Mouse (Mus musculus) gastrocnemius, postnatal 25 days (tissue): Measurements from ENCODE around the gene Olfr1248. TPM values are rescaled to one million over a fixed set of nuclear protein-coding genes. Genes with fewer than 3 reads are reported as not detected.
"Not testable (repeated sequence)": the region's sequence is repeated elsewhere in the genome, so short reads cannot be mapped to it uniquely, and the experiment has no call there.

Experiments
- DNase-seq: peaks from one replicate; pipeline ENCODE4 v3.0.0; 2022
- long read RNA-seq, 2 experiments: library from polyadenylated mRNA; stranded (forward); transcript quantifications; one replicate each; pipeline ENCODE4 v2.0.0; 2021
- total RNA-seq, 2 experiments: library from RNA; stranded (reverse); gene quantifications; 1 replicate in 1 of 2; 2 replicates in 1 of 2; pipeline ENCODE4 v1.2.3; 2021

Olfr1248 gene
- total RNA-seq: not detected
- long read RNA-seq, experiment 1: 0 reads
- long read RNA-seq, experiment 2: 0 reads

- not testable (repeated sequence) for DNase-seq
Measured at GRCm38 (mm10) chr2:89618145-89618544, at the start of gene Olfr1248. Gene Olfr1248, minus strand, starts transcription at chr2:89618245.

GRCm38 (mm10) chr2:89661367-89661766 lies 43.3 kb upstream of the Olfr1248 start, which contains the start of gene Olfr1250:
Gene Olfr1250, minus strand, starts transcription at chr2:89661467.
- DNase-seq: no peak

- DNase-seq: no peak
Measured at GRCm38 (mm10) chr2:89634883-89635282, 16.8 kb upstream of the Olfr1248 start, which contains the start of gene Olfr1249. Gene Olfr1249, minus strand, starts transcription at chr2:89634983.

DNA sequence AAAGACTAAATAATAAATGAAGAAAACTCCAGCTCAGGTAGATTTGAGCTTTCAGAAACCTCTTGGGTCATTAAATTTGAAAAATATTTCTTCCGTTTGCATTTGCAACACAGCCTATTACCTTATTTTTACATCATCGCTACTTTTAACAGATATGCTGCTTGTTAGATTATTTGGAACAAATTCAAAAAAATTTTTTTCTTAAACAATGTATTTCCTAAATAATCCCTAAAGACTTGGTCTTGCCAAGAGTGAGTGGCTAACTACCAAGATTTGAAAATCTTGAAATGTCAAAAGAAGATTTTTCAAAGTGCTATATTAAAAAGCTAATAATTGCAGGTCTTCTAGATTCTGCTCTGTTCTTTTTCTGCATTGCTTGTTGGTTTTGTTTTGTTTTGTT lies 4.0 kb downstream of the Olfr1248 start, which contains the start of gene Olfr1247:
TSS of gene Olfr1247 (minus strand) at position 101 of the 400 bp plus-strand sequence.
- DNase-seq: no peak

- DNase-seq: no peak
Measured at GRCm38 (mm10) chr2:89593057-89593456, 25.0 kb downstream of the Olfr1248 start, which contains the start of gene Olfr1246. Gene Olfr1246, minus strand, starts transcription at chr2:89593157.

DNA sequence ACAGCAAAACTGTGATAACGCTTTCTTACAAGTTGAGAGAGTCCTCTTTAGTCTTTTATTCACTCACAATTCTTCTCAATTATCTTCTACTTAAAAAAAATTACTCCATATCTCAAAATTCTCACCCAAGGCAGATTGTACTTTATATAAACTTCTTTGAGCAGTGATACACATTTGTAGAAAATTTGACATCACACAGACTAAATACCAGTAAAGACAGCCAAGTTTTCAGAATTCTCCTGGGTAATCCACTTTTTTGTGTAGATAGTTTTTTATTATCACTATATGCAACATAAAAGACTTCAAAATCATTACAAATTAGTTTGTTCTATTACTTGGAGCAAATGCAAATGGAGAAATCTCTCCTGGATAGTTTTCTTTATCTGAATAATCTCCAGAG lies 39.7 kb downstream of the Olfr1248 start, which contains the start of gene Olfr1245:
TSS of gene Olfr1245 (minus strand) at position 101 of the 400 bp plus-strand sequence.
- no peak for DNase-seq

Other genes with a start within 250 kb of the Olfr1248 start
- gene Olfr1238, start 208.6 kb downstream of the Olfr1248 start, total RNA-seq: not detected
- gene Olfr1239, start 197.8 kb downstream of the Olfr1248 start, total RNA-seq: not detected
- not detected for gene Olfr1240, start 175.2 kb downstream of the Olfr1248 start, total RNA-seq
- gene Olfr1241, start 131.1 kb downstream of the Olfr1248 start, total RNA-seq: not detected
- gene Olfr1242, start 119.9 kb downstream of the Olfr1248 start, total RNA-seq: not detected
- not detected for gene Olfr1243, start 86.8 kb downstream of the Olfr1248 start, total RNA-seq
- gene Olfr1245, start 39.8 kb downstream of the Olfr1248 start, total RNA-seq: not detected
- not detected for gene Olfr1246, start 25.1 kb downstream of the Olfr1248 start, total RNA-seq
- under 1 TPM; 0.05 TPM for gene Olfr1247, start 4.1 kb downstream of the Olfr1248 start, total RNA-seq
- gene Olfr1249, start 16.7 kb upstream of the Olfr1248 start, total RNA-seq: not detected
- not detected for gene Olfr1250, start 43.2 kb upstream of the Olfr1248 start, total RNA-seq
- not detected for gene Olfr1251, start 53.7 kb upstream of the Olfr1248 start, total RNA-seq
- gene Olfr1252, start 106.8 kb upstream of the Olfr1248 start, total RNA-seq: not detected
- gene Olfr1253, start 138.8 kb upstream of the Olfr1248 start, total RNA-seq: not detected
- not detected for gene Olfr1254, start 175.4 kb upstream of the Olfr1248 start, total RNA-seq
- not detected for gene Olfr1255, start 193.8 kb upstream of the Olfr1248 start, total RNA-seq
- not detected for gene Olfr1256, start 223.3 kb upstream of the Olfr1248 start, total RNA-seq
- not detected for gene Olfr48, start 230.0 kb upstream of the Olfr1248 start, total RNA-seq